Mouse (Mus musculus) adrenal gland, postnatal 4 days (tissue): ENCODE results near the gene Sec14l1. TPM values are rescaled to one million over a fixed set of nuclear protein-coding genes. Genes with fewer than 3 reads are reported as not detected.

Experiments
- DNase-seq, 2 experiments: peaks; one replicate each; pipeline ENCODE4 v3.0.0; 2021 to 2022; ENCODE audit warnings: low spot score in 2 of 2, mixed read lengths in 2 of 2
- total RNA-seq, 2 experiments: library from RNA; stranded (reverse); gene quantifications; 2 replicates each; pipeline ENCODE4 v1.2.3; 2021

Gene Sec14l1
- total RNA-seq, 2 experiments from 2014 or later, result 171 to 174 TPM

GRCm38 (mm10) chr11:117151461-117151860, 36.5 kb downstream of the Sec14l1 start:
- no peak for DNase-seq

GRCm38 (mm10) chr11:117152541-117152940, 37.6 kb downstream of the Sec14l1 start:
- no peak for DNase-seq

- DNase-seq, result no peak
Measured at GRCm38 (mm10) chr11:117153553-117153952, 38.6 kb downstream of the Sec14l1 start.

GRCm38 (mm10) chr11:117154088-117154815, 39.3 kb downstream of the Sec14l1 start:
- no peak for DNase-seq

GRCm38 (mm10) chr11:117156725-117157124, 41.8 kb downstream of the Sec14l1 start:
- DNase-seq, result no peak

- no peak for DNase-seq
Measured at GRCm38 (mm10) chr11:117158343-117158742, 43.4 kb downstream of the Sec14l1 start.

- DNase-seq, result no peak
Measured at GRCm38 (mm10) chr11:117159257-117159945, 44.4 kb downstream of the Sec14l1 start.

GRCm38 (mm10) chr11:117159946-117160307, 45.0 kb downstream of the Sec14l1 start:
- DNase-seq, result no peak

- DNase-seq, result no peak
Measured at GRCm38 (mm10) chr11:117160791-117161190, 45.8 kb downstream of the Sec14l1 start.

GRCm38 (mm10) chr11:117161574-117161973, 46.6 kb downstream of the Sec14l1 start:
- no peak for DNase-seq

- no peak for DNase-seq
Measured at GRCm38 (mm10) chr11:117163098-117163497, 48.1 kb downstream of the Sec14l1 start.

- no peak for DNase-seq
Measured at GRCm38 (mm10) chr11:117163771-117164170, 48.8 kb downstream of the Sec14l1 start.

- no peak for DNase-seq
Measured at GRCm38 (mm10) chr11:117168278-117169087, 53.5 kb downstream of the Sec14l1 start.

- DNase-seq, result no peak
Measured at GRCm38 (mm10) chr11:117169088-117169635, 54.2 kb downstream of the Sec14l1 start.

GRCm38 (mm10) chr11:117169801-117170565, 55.0 kb downstream of the Sec14l1 start:
- DNase-seq, result no peak

- DNase-seq, result no peak
Measured at GRCm38 (mm10) chr11:117174098-117174892, 59.3 kb downstream of the Sec14l1 start.

GRCm38 (mm10) chr11:117174924-117175323, 60.0 kb downstream of the Sec14l1 start:
- DNase-seq, result no peak

- DNase-seq, result no peak
Measured at GRCm38 (mm10) chr11:117175472-117175871, 60.5 kb downstream of the Sec14l1 start.

- no peak for DNase-seq
Measured at GRCm38 (mm10) chr11:117176304-117176703, 61.3 kb downstream of the Sec14l1 start.

GRCm38 (mm10) chr11:117176900-117177299, 61.9 kb downstream of the Sec14l1 start:
- no peak for DNase-seq
